Mouse (Mus musculus): ENCODE results near the gene Gpr25.

Gpr25 gene

GRCm38 (mm10) chr1:136232986-136233790 lies 27.5 kb downstream of the Gpr25 start:
- DNase-seq (ENCODE audit: inconsistent ontology term) = peak; percentile 43

DNA sequence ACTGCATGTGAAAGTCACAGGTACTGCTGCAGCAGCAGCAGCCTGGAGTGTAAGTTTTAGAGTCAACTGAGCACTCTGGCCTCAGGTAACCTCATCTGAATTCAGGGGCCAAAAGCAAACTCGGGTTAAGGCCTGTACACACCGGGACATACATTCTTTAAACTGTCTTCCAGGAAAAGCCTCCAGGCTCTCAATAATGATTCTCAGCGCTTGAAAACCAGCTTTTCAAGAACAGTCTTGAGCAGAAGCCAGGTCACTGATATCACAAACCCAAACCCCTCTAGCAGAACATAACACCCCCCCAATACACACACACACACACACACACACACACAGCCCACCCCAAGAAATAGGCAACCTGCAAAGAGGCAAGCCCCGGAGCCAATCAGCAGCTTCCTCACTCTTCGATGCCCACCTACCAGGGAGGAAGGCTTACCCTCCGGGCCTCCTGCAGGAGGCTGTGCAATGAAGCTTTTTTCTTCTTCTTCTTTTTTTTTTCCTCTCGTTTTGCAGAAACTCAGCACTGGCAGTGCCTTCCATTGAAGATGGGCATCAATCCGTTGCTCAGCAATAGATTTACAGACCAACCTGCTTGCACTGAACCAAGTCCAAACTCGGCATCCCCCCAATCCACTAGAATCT lies 28.3 kb downstream of the Gpr25 start:
- no peak for DNase-seq (ENCODE audit: inconsistent ontology term)

DNA sequence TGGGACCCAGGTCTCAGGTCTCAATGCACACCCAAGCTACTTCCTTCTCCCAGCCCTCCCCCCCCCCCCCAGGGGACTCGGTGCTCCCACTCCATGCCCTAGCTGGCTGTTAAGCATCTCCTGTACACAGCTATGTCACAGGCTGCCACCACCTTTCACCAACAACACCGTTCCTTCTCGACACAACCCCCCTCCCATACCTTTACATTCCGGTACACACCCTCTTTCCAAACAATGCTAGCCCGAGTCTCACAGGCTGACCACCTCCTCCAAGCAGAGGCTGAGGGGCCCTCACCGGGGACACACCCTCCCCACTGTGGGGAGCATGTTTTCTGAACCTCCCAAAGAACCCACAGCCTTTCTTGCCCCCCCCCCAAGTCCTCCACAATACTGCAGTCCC lies 29.1 kb downstream of the Gpr25 start:
- DNase-seq (ENCODE audit: inconsistent ontology term) = no peak

- DNase-seq (ENCODE audit: inconsistent ontology term) = no peak
These were observed 30.5 kb downstream of the Gpr25 start for GRCm38 (mm10) chr1:136230201-136230600.

- peak; percentile 56 for DNase-seq (ENCODE audit: inconsistent ontology term)
These were observed 31.7 kb downstream of the Gpr25 start for GRCm38 (mm10) chr1:136229040-136229373.

DNA sequence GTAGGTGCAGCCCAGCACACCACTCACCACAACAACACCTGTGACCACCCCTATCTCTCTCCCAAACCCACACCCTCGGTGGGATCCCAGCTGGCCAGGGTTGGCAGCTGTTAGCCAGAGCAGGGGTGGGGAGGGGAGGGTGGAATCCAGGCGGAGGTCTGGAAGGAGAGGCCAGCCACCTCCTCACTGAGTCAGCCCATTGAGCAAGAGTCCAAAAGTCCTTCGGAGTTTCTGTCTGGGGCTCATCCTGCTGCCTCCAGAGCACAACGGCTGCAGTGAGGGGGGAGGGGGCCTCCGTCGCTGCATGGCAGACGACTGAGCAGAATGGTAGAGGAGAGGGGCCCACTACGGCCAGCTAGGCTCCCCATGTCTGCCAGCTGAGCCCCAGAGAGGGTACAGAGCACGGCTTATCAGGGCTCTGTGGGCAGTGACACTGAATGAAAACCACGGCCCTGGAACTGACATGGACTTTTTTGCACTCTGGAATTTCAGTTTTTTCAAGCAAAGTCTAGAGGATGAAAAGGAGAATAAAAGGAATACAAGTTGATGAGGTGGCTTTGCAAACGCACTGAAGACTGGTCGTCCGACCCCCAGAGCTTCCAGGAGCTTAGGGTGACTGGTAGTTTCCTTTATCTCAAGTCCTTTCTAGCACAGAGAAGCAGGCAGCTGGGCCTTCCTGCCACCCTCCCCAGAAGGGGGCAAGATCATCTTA lies 32.2 kb downstream of the Gpr25 start:
- DNase-seq (ENCODE audit: inconsistent ontology term) = peak; percentile 84

GRCm38 (mm10) chr1:136227870-136228269 lies 32.8 kb downstream of the Gpr25 start:
- no peak for DNase-seq (ENCODE audit: inconsistent ontology term)

GRCm38 (mm10) chr1:136226626-136227025 lies 34.0 kb downstream of the Gpr25 start:
- DNase-seq (ENCODE audit: inconsistent ontology term) = no peak

DNA sequence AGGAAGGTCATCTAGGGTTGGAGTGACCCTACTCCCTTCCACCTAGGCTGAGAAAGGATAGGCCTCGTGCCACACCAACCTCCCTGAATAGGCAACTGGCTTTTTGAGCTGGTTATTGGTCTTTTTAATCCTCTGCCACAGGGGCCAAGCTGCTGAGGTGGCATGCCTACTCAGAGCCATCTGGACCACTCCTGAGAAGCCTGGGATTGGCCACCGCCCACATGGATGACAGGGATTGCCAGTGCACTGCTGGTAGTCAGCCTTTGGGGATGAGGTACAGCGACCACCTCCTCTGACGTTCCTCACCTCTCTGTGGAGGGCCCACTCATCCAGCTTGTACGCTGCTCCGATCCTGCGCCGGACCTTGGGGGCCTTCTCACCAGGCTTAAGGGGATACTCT lies 34.8 kb downstream of the Gpr25 start:
- DNase-seq (ENCODE audit: inconsistent ontology term) = no peak

DNA sequence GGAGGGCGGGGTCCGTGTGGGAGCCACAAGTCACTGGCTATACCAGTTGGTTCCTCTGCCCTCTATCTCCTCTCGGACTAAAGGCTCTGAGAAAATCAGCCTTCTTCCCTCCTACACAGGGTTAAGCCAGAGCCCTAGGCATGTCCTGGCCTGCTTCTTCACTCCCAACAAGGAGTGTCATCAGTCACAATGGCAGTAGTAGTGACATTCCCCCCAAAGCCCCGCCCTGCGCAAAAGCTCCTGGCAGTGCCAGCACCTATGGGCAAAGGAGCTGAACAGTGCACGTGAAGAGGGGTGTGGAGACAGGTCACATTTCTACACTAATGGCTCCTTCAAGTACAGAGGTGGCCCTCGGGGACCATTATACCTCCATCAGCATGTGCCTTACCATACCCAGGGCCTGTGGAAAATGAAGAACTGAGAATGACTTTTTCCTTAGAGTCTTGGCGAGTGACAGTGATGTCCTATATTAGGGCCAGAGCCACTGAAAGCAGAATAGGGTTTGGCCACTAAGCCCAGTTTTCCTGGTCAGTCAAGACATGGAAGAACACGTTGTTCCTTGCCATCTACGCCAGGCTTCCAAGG lies 36.8 kb downstream of the Gpr25 start:
- DNase-seq (ENCODE audit: inconsistent ontology term) = no peak

DNA sequence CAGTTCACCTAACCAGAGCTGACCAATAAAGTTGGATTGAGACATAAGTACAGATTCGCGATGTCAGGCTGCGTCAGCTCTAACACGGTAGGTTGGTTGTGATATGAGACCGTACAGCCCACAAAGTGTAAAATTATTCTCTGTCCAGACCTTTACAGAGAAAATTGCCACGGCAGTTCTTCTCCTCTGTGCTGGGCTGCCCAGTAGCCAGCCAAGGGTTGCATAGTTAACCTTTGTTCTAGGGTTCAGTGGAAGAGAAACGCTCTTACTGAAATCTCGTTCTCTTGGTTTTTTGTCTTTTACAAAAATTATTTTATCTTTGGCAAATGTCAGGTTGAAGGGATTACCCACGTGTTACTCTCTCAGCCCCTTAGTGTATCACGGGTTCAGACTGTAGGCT lies 38.3 kb downstream of the Gpr25 start:
- no peak for DNase-seq (ENCODE audit: inconsistent ontology term)

DNA sequence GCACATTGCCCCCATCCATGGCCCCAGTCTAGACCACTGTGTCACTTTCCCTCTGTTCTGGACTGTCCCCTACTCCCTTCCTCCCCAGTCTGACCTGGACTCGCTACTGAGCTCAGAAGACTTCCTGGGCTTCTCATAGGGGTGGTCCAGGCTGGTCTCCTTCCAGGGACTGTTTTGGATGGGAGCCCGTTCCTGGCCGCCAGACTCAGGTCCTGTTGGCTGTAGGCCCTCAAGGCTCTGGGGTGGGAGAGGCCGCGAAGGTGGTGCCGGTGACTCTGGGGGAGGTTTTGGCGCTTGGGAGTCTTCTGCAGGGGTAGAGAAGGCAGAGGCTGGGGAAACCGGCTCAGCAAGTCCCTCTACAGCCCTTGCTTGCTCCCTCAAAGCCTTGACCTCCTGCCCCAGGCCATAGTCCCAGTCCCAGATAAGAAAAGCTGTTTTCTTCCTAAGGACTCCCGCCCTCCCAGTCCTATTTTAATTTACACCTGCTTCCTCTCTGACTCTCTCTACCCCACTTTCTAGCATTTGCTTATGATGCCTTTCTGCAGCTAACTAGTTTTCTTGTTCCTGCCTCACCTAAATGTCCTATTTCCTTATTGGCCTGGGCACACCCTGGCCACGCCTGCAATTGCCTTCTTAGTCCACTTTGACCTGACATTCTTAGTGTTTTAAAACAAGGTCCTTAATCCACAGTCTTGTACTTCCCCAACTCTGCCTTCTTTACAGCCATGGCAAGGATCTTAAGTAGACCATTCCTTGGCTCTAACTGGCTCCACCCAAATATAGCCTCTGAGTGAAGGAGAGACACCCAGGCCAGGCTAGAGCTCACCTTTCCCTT lies 40.4 kb downstream of the Gpr25 start:
- no peak for DNase-seq (ENCODE audit: inconsistent ontology term)

- no peak for DNase-seq (ENCODE audit: inconsistent ontology term)
These were observed 46.4 kb downstream of the Gpr25 start for GRCm38 (mm10) chr1:136214304-136214703.

- peak; percentile 26 for DNase-seq (ENCODE audit: inconsistent ontology term)
These were observed 47.9 kb downstream of the Gpr25 start, which contains the start of gene Mroh3 for GRCm38 (mm10) chr1:136212803-136213202. Gene Mroh3, minus strand, starts transcription at chr1:136212828.
